Mouse (Mus musculus) hindbrain, embryonic 14.5 days (tissue): Measurements from ENCODE around the gene Iqch. TPM values are rescaled to one million over a fixed set of nuclear protein-coding genes. Genes with fewer than 3 reads are reported as not detected.

Experiments used
- polyA plus RNA-seq: library from polyadenylated mRNA; unstranded; fragments of >200 nt; fragmentation: Nextera tagmentation; extraction: Ambion mirVana; gene quantifications from 2 replicates; pipeline ENCODE4 v1.2.1, GENCODE M21; 2014

The Iqch gene
- polyA plus RNA-seq, 1 experiment from 2014 or later: 0.37 TPM

Other genes with a start within 250 kb of the Iqch start
- 35.9 and 36.1 TPM in 2 replicates for gene Map2k5, start 224.6 kb downstream of the Iqch start, polyA plus RNA-seq
- 74.3 and 78.7 TPM in 2 replicates for gene 2300009A05Rik, start 203.2 kb downstream of the Iqch start, polyA plus RNA-seq
- gene Aagab, start 167 bp upstream of the Iqch start, polyA plus RNA-seq: 59.2 and 66.6 TPM in 2 replicates
- gene Smad3, start 155.5 kb upstream of the Iqch start, polyA plus RNA-seq: 7.3 and 9.0 TPM in 2 replicates